Comparison of ENCODE assay signal across 9 mouse cellular contexts in genomic region chr5:116312111-116312737, GRCm38 (mm10). TPM values are rescaled to one million over a fixed set of nuclear protein-coding genes. Genes with fewer than 3 reads are reported as not detected.
DNase-seq lines count a peak whose midpoint lies in the region; ATAC-seq lines count a peak whose summit lies in the region.
"Had no signal": no experiment of that assay in that cellular context is flagged by ENCODE, and none has a peak within 500 bp of the region (broad histone marks: within the 10 kb centered on the region; RNA-seq: fewer than 3 reads in every experiment).

No protein-coding gene starts in this region.

- 41% methylated on average over 15 of the region's 15 CpGs for WGBS in kidney, embryonic 16.5 days
- WGBS in forebrain, embryonic 11.5 days: 8% methylated on average over 15 of the region's 15 CpGs
- 15% methylated on average over 15 of the region's 15 CpGs for WGBS in neural tube, embryonic 15.5 days

- no peaks in the 10 kb centered on the region for H3K9me3 ChIP-seq in kidney, embryonic 16.5 days (ENCODE audit: low read length)
- H3K9me3 ChIP-seq in forebrain, embryonic 11.5 days (ENCODE audit: control insufficient read depth, low read length): no peaks in the 10 kb centered on the region
- no peaks in the 10 kb centered on the region for H3K9me3 ChIP-seq in neural tube, embryonic 15.5 days (replicated peaks)

- peak overlapping the region; percentile 40 for H3K4me2 ChIP-seq in kidney, embryonic 16.5 days (replicated peaks; ENCODE audit: low read depth, low read length)
- H3K4me2 ChIP-seq in forebrain, embryonic 11.5 days (ENCODE audit: low read depth, low read length, severe bottlenecking): peak overlapping the region; percentile 31; the same call in 1 of the 2 replicates
- H3K4me2 ChIP-seq in neural tube, embryonic 15.5 days: peak overlapping the region; percentile 50

- no peak for DNase-seq in kidney, adult 11 months
- DNase-seq in forebrain, embryonic 11.5 days (ENCODE audit: low spot score): peak; percentile 74
- DNase-seq in kidney, postnatal 4 days: peak; percentile 18 to 38
- no peak for DNase-seq in right cerebral cortex, adult 2 months (ENCODE audit: low spot score in 2 of 2)
- no peak for DNase-seq in heart, adult 8-10 months (ENCODE audit: low spot score)
- no peak for DNase-seq in urinary bladder, postnatal 10 days (ENCODE audit: low spot score)

- peaks cover 4% of the 10 kb centered on the region; the same call in 1 of the 2 replicates for H3K4me1 ChIP-seq in kidney, embryonic 16.5 days (ENCODE audit: insufficient read depth, low read length)
- H3K4me1 ChIP-seq in forebrain, embryonic 11.5 days (replicated peaks; ENCODE audit: control insufficient read depth, insufficient read depth, low read length): 0 out of 2 replicates have a peak, but pooled peaks cover 2% of the 10 kb centered on the region
- peaks cover 33% of the 10 kb centered on the region for H3K4me1 ChIP-seq in neural tube, embryonic 15.5 days

- H3K27ac ChIP-seq in kidney, embryonic 16.5 days (ENCODE audit: low read length): peak overlapping the region; percentile 58
- H3K27ac ChIP-seq in forebrain, embryonic 11.5 days (ENCODE audit: low read depth, low read length): no peak overlapping the region
- peak overlapping the region; percentile 58 for H3K27ac ChIP-seq in neural tube, embryonic 15.5 days (replicated peaks)

- peak overlapping the region; percentile 1; the same call in 1 of the 2 replicates for H3K4me3 ChIP-seq in kidney, embryonic 16.5 days (ENCODE audit: low read length)
- H3K4me3 ChIP-seq in forebrain, embryonic 11.5 days (ENCODE audit: low read depth, low read length): no peak overlapping the region; the same call in 1 of the 2 replicates
- no peak overlapping the region for H3K4me3 ChIP-seq in neural tube, embryonic 15.5 days (replicated peaks)

- no peak for ATAC-seq in kidney, embryonic 16.5 days (ENCODE audit: low FRiP score, low TSS enrichment)
- ATAC-seq in forebrain, embryonic 11.5 days (replicated peaks; ENCODE audit: low FRiP score): peak; percentile 78
- ATAC-seq in neural tube, embryonic 15.5 days (ENCODE audit: low FRiP score): no peak

- H3K27me3 ChIP-seq in kidney, embryonic 16.5 days (ENCODE audit: insufficient read depth, low read length): no peaks in the 10 kb centered on the region
- H3K27me3 ChIP-seq in forebrain, embryonic 11.5 days (ENCODE audit: control insufficient read depth, insufficient read depth, low read length): peaks cover 78% of the 10 kb centered on the region
- H3K27me3 ChIP-seq in neural tube, embryonic 15.5 days (replicated peaks): no peaks in the 10 kb centered on the region
- H3K27me3 ChIP-seq: CH12.LX had no signal

- H3K9ac ChIP-seq in kidney, embryonic 16.5 days (replicated peaks; ENCODE audit: low read length): 0 out of 2 replicates have a peak overlapping the region, but pooled peaks have one; percentile 35
- no peak overlapping the region for H3K9ac ChIP-seq in forebrain, embryonic 11.5 days (ENCODE audit: low read length)
- H3K9ac ChIP-seq in neural tube, embryonic 15.5 days (replicated peaks): no peak overlapping the region

- H3K36me3 ChIP-seq in kidney, embryonic 16.5 days (ENCODE audit: insufficient read depth, low read length): no peaks in the 10 kb centered on the region
- no peaks in the 10 kb centered on the region for H3K36me3 ChIP-seq in forebrain, embryonic 11.5 days (ENCODE audit: control insufficient read depth, insufficient read depth, low read length)
- H3K36me3 ChIP-seq in neural tube, embryonic 15.5 days: no peaks in the 10 kb centered on the region

RNA-seq across cellular contexts. Expression of gene Ccdc60, which starts 23.4 kb away (rescaled TPM):
- polyA plus RNA-seq in kidney, embryonic 16.5 days (2015; fragmentation: Nextera tagmentation; extraction: Ambion mirVana): 0.55 and 0.81 TPM in 2 replicates
- polyA plus RNA-seq in forebrain, embryonic 11.5 days (2014; fragmentation: Nextera tagmentation; extraction: Ambion mirVana): 0.92 and 1.6 TPM in 2 replicates
- 1.3 and 1.4 TPM in 2 replicates for polyA plus RNA-seq in neural tube, embryonic 15.5 days (2015; fragmentation: Nextera tagmentation; extraction: Ambion mirVana)
- total RNA-seq in heart, adult 8-10 months (2022): not detected
- total RNA-seq: CH12.LX had no signal

Comparison
In these comparisons a context has a peak if more than half of its experiments do, and no peak if none do; other contexts are left out.
1. DNase-seq: peak in forebrain, embryonic 11.5 days (single experiment) and kidney, postnatal 4 days (2 of 2); none in kidney, adult 11 months (single experiment), right cerebral cortex, adult 2 months (0 of 2), heart, adult 8-10 months (single experiment) and urinary bladder, postnatal 10 days (single experiment).
2. Peak in every context shown above with its lines, with median percentiles within 50 percentile points of each other: H3K4me2 ChIP-seq.